Mouse (Mus musculus) CH12.LX (cell line): ENCODE measurements around the gene St7. TPM values are rescaled to one million over a fixed set of nuclear protein-coding genes. Genes with fewer than 3 reads are reported as not detected.

Source experiments
- DNase-seq: peaks from one replicate; pipeline ENCODE4 v3.0.0-alpha.2; 2013; ENCODE audit errors: extremely low read depth
- H3K27ac ChIP-seq: 2 replicates; pipeline ENCODE4 v1.5.1; 2012; ENCODE audit warnings: low read depth, mild to moderate bottlenecking, control low read depth, moderate library complexity; ENCODE audit not compliant: insufficient read depth
- H3K27me3 ChIP-seq: replicated peaks from 2 replicates; pipeline ENCODE3; 2012; ENCODE audit warnings: inconsistent platforms
- H3K36me3 ChIP-seq, 2 experiments: replicated peaks in 1 of 2; 2 replicates each; pipeline versions ENCODE3 to v1.6.1; 2012; ENCODE audit warnings: inconsistent platforms in 1 of 2, low read length in 1 of 2, mild to moderate bottlenecking in 1 of 2, mixed read lengths in 1 of 2, moderate library complexity in 1 of 2; ENCODE audit not compliant: control insufficient read depth in 1 of 2, insufficient read depth in 1 of 2
- H3K4me1 ChIP-seq, 2 experiments: 2 replicates each; pipeline ENCODE4 v1.6.1; 2012; ENCODE audit warnings: inconsistent platforms in 1 of 2, moderate library complexity in 1 of 2; ENCODE audit not compliant: insufficient read depth in 2 of 2, control insufficient read depth in 1 of 2
- H3K4me2 ChIP-seq: 2 replicates; pipeline ENCODE4 v1.6.1; 2012; ENCODE audit warnings: low read depth, mild to moderate bottlenecking, control low read depth; ENCODE audit not compliant: poor library complexity, insufficient read depth, severe bottlenecking
- H3K4me3 ChIP-seq, 3 experiments: fragments of 150-350 bp in 1 of 3; sonication (generic) in 1 of 3; replicated peaks in 1 of 3; 2 replicates each; pipeline versions ENCODE3 to v1.5.1; 2011 to 2012; ENCODE audit warnings: low read depth in 2 of 3, low read length in 2 of 3, mild to moderate bottlenecking in 2 of 3, moderate library complexity in 2 of 3, control low read depth in 1 of 3, improper control_type of control experiment in 1 of 3, inconsistent platforms in 1 of 3, mixed read lengths in 1 of 3; ENCODE audit not compliant: poor library complexity in 1 of 3
- H3K79me2 ChIP-seq: replicated peaks from 2 replicates; pipeline ENCODE4 v1.6.1; 2012; ENCODE audit warnings: mild to moderate bottlenecking, moderate library complexity; ENCODE audit not compliant: control insufficient read depth, poor library complexity, insufficient read depth, severe bottlenecking; ENCODE audit errors: extremely low read depth
- H3K9ac ChIP-seq: 2 replicates; pipeline ENCODE4 v1.6.1; 2012; ENCODE audit warnings: low read depth, mild to moderate bottlenecking, control low read depth, moderate library complexity; ENCODE audit not compliant: insufficient read depth
- H3K9me3 ChIP-seq: replicated peaks from 2 replicates; pipeline ENCODE3; 2012; ENCODE audit warnings: low read length, inconsistent platforms, mixed read lengths
- CHD2 ChIP-seq: IDR thresholded peaks from 2 replicates; pipeline ENCODE4 v1.6.1; 2011; ENCODE audit warnings: low read length, improper control_type of control experiment
- ELF1 ChIP-seq: IDR thresholded peaks from 2 replicates; pipeline ENCODE4 v1.6.1; 2014; ENCODE audit warnings: low read depth, mild to moderate bottlenecking, inconsistent platforms, low read length, improper control_type of control experiment
- IRF4 ChIP-seq: IDR thresholded peaks from 2 replicates; pipeline ENCODE4 v1.6.1; 2014; ENCODE audit warnings: low read depth, mild to moderate bottlenecking, inconsistent platforms, low read length, improper control_type of control experiment
- JUN ChIP-seq: IDR thresholded peaks from 2 replicates; pipeline ENCODE4 v1.6.1; 2011; ENCODE audit warnings: low read depth, mild to moderate bottlenecking, low read length, improper control_type of control experiment, moderate library complexity; ENCODE audit not compliant: insufficient read depth
- JUND ChIP-seq: conservative IDR thresholded peaks from 2 replicates; pipeline ENCODE4 v1.6.1; 2011; ENCODE audit warnings: low read depth, low read length, improper control_type of control experiment
- KAT2A ChIP-seq: IDR thresholded peaks from 2 replicates; pipeline ENCODE4 v1.6.1; 2012; ENCODE audit warnings: low read length, improper control_type of control experiment, inconsistent platforms; ENCODE audit not compliant: insufficient replicate concordance
- MAZ ChIP-seq: IDR thresholded peaks from 2 replicates; pipeline ENCODE4 v1.6.1; 2012; ENCODE audit warnings: low read depth, mild to moderate bottlenecking, inconsistent platforms, low read length, improper control_type of control experiment, moderate library complexity
- NELFE ChIP-seq: IDR thresholded peaks from 2 replicates; pipeline ENCODE4 v1.6.1; 2011; ENCODE audit warnings: low read depth, low read length, improper control_type of control experiment
- NRF1 ChIP-seq: IDR thresholded peaks from 2 replicates; pipeline ENCODE4 v1.6.1; 2014; ENCODE audit warnings: low read depth, mild to moderate bottlenecking, inconsistent platforms, low read length, improper control_type of control experiment, moderate library complexity
- PAX5 ChIP-seq: IDR thresholded peaks from 2 replicates; pipeline ENCODE4 v1.6.1; 2012; ENCODE audit warnings: low read length, inconsistent platforms, mixed read lengths
- POLR2AphosphoS2 ChIP-seq: IDR thresholded peaks from 2 replicates; pipeline ENCODE4 v1.6.1; 2011; ENCODE audit warnings: low read depth, low read length, improper control_type of control experiment
- RAD21 ChIP-seq: IDR thresholded peaks from 2 replicates; pipeline ENCODE4 v1.6.1; 2011; ENCODE audit warnings: low read depth, mild to moderate bottlenecking, low read length, improper control_type of control experiment, moderate library complexity
- SIN3A ChIP-seq: IDR thresholded peaks from 2 replicates; pipeline ENCODE4 v1.6.1; 2012; ENCODE audit warnings: low read length, improper control_type of control experiment, inconsistent platforms
- TBP ChIP-seq: conservative IDR thresholded peaks from 2 replicates; pipeline ENCODE4 v1.6.1; 2011; ENCODE audit warnings: low read depth, low read length, improper control_type of control experiment
- USF2 ChIP-seq: conservative IDR thresholded peaks from 2 replicates; pipeline ENCODE4 v1.6.1; 2011; ENCODE audit warnings: low read depth, low read length, improper control_type of control experiment
- ZNF384 ChIP-seq: IDR thresholded peaks from 2 replicates; pipeline ENCODE4 v1.6.1; 2012; ENCODE audit warnings: low read depth, low read length, improper control_type of control experiment, inconsistent platforms
- dilution Hi-C: fragments of 300-500 bp; cut with MboI; formaldehyde crosslinking; loops from 2 replicates; pipeline ENCODE4 v1.14.3; 2020; ENCODE audit warnings: low sequenced_read_pairs; ENCODE audit not compliant: extremely low pct_unique_long_range_greater_than_20kb, extremely low pct_ligation_motif_present
- in situ Hi-C: fragments of 300-500 bp; cut with MboI; formaldehyde crosslinking; loops from 3 replicates; pipeline ENCODE4 v1.14.3; 2019; ENCODE audit warnings: low sequenced_read_pairs, low pct_ligation_motif_present, low pct_unique_long_range_greater_than_20kb, mixed read lengths
- polyA plus RNA-seq: library from polyadenylated mRNA; unstranded; fragments of >175 nt; gene quantifications from 2 replicates; pipeline ENCODE4 v1.2.1, GENCODE M21; 2012; ENCODE audit warnings: low read depth; ENCODE audit not compliant: insufficient read length
- total RNA-seq, 2 experiments: library from RNA; depleted of rRNA; stranded (reverse); fragments of 300-350 nt in 1 of 2; fragments of >200 nt in 1 of 2; gene quantifications; 2 replicates each; pipeline ENCODE4 v1.2.3; 2012 to 2014

Gene St7
- total and polyA plus RNA-seq, 3 experiments = 33.9 to 64.1 (median 35.3) TPM

GRCm38 (mm10) chr6:17797271-17797713 is 104.6 kb downstream of the St7 start:
- Histone ChIP-seq H3K36me3 (peaks cover 0 to 15% of the 10 kb centered on the region in 2 experiments), H3K4me3 (no peak overlapping the region), H3K27me3 (no peaks in the 10 kb centered on the region), H3K9me3 (no peaks in the 10 kb centered on the region), H3K9ac (no peak overlapping the region), H3K27ac (no peak overlapping the region), H3K79me2 (peaks cover 4% of the 10 kb centered on the region; the same call in 1 of the 2 replicates), H3K4me2 (no peak overlapping the region), H3K4me1 (peaks cover 0 to 23% of the 10 kb centered on the region in 2 experiments; a peak in 2 of 4 replicates)
- TF ChIP-seq PAX5 (no peak), TBP (no peak), ELF1 (no peak)
- no peak for DNase-seq
- dilution Hi-C loops = no loop called here
- in situ Hi-C loops = no loop called here

GRCm38 (mm10) chr6:17800694-17801093 is 108.0 kb downstream of the St7 start:
- dilution Hi-C loops = no loop called here
- Histone ChIP-seq H3K9me3 (no peaks in the 10 kb centered on the region), H3K79me2 (peaks cover 6% of the 10 kb centered on the region; the same call in 1 of the 2 replicates), H3K36me3 (peaks cover 0 to 19% of the 10 kb centered on the region in 2 experiments), H3K4me1 (peaks cover 0 to 29% of the 10 kb centered on the region in 2 experiments; a peak in 2 of 4 replicates), H3K4me3 (no peak overlapping the region), H3K27ac (no peak overlapping the region), H3K4me2 (no peak overlapping the region), H3K27me3 (no peaks in the 10 kb centered on the region), H3K9ac (no peak overlapping the region)
- in situ Hi-C loops = no loop called here
- peak; percentile 31 for DNase-seq
- TF ChIP-seq CHD2 (no peak), IRF4 (no peak), KAT2A (no peak), RAD21 (no peak), TBP (no peak), JUND (no peak), MAZ (no peak), NELFE (no peak), NRF1 (no peak), PAX5 (no peak), POLR2AphosphoS2 (no peak), ELF1 (no peak), SIN3A (no peak), JUN (no peak), USF2 (no peak), ZNF384 (no peak)
